Mouse (Mus musculus): ENCODE data around the gene Rpl36-ps4.

DNA sequence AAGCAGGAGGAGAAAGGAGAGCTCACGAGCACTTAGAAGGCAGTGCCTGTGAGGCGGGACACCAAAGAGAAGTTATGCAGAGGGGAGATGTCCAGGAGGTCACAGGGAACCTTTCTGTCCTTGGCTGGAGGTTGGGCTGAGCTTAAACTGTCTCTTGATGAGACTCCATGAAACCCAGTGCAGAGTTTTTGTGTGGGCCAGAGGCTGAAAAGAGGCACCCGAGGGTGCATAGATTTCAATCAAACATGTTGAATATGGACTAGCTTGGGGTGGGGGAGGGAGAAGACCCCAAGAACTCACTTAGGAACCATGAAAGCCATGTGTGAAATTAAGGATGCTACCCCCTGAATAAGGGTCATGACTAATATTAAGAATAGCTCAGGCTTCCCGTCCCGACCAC lies at the start of gene Rpl36-ps4:
- no peak for TF ChIP-seq POLR2A (IDR thresholded peaks at IDR 0.05; ENCODE audit: low read depth, low read length)
- TF ChIP-seq CTCF (IDR thresholded peaks at IDR 0.05; ENCODE audit: borderline replicate concordance, insufficient read depth, low read length), result no peak

Measured in embryonic fibroblast, embryonic 13.5 days (primary cell).